Mouse (Mus musculus): ENCODE results near the gene Agr2. TPM values are rescaled to one million over a fixed set of nuclear protein-coding genes. Genes with fewer than 3 reads are reported as not detected.

Agr2 gene
- polyA plus RNA-seq (2014; fragmentation: Illumina TruSeq; extraction: RNeasy Lipid Tissue Mini Kit (QIAGEN cat#74804); ENCODE audit: low replicate concordance), result 313 TPM

DNA sequence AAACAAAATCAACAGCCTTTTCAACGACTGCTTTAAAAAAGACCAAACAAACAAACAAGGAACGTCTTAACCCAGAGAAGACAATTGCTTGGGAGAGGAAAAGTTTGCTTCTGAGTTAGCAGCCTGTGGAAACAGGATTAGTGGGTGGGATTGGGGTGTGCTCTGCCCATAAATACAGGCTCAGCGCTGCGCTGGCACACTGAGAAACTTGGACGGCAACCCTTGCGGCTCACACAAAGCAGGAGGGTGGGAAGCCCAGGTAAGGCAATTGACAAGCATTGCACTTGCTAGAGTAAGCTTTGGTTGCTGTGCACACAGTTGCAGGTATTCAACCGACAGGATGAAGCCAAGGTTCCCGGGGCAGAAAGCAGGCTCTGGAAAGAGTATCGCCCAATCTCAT, at the start of gene Agr2:
Agr2 (plus strand) TSS at position 197 of the 400 bp plus-strand sequence.

DNA sequence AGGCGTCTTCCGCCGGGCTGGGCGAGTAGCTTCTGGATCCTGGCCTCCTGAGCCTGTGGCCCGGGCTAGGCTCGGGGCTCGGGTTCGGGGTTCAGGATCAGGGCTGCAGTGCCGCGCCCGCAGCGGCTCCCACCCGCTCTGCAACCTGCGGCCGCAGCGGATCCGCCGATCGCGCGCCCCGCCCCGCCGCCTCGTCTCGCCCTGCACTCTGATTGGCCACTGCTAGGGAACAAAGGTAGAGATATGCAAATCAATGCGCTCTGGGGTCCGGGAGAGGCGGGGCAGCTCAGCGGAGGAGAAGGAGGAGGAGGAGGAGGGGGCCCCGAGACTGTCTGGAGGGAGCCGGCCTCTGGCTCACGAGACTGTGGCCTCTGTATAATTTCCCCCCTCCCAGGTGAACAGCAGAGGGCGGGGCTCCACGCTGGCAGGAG, 49.7 kb downstream of the Agr2 start, which contains the start of gene Tspan13:
Tspan13 (minus strand) TSS at position 153 of the 431 bp plus-strand sequence.

Other genes with a start within 250 kb of the Agr2 start
- 20.6 TPM for gene Agr3, start 67.3 kb upstream of the Agr2 start, polyA plus RNA-seq (2014; fragmentation: Illumina TruSeq; extraction: RNeasy Lipid Tissue Mini Kit (QIAGEN cat#74804); ENCODE audit: low replicate concordance)
- gene Tspan13, start 49.6 kb downstream of the Agr2 start, polyA plus RNA-seq (2014; fragmentation: Illumina TruSeq; extraction: RNeasy Lipid Tissue Mini Kit (QIAGEN cat#74804); ENCODE audit: low replicate concordance), result 262 TPM
- gene Ankmy2, start 164.2 kb downstream of the Agr2 start, polyA plus RNA-seq (2014; fragmentation: Illumina TruSeq; extraction: RNeasy Lipid Tissue Mini Kit (QIAGEN cat#74804); ENCODE audit: low replicate concordance), result 49.5 TPM
- gene Bzw2, start 165.2 kb downstream of the Agr2 start, polyA plus RNA-seq (2014; fragmentation: Illumina TruSeq; extraction: RNeasy Lipid Tissue Mini Kit (QIAGEN cat#74804); ENCODE audit: low replicate concordance), result 39.2 TPM

All from small intestine, adult 10 weeks (tissue).